Mouse (Mus musculus) mouse embryonic stem cell (cell line): ENCODE measurements around the gene Limch1.

Experiments used
- in situ Hi-C, 2 experiments: fragments of 300-500 bp; cut with MboI; formaldehyde crosslinking; loops; 1 replicate in 1 of 2; 3 replicates in 1 of 2; pipeline ENCODE4 v1.14.3; 2019 to 2020; ENCODE audit warnings: low sequenced_read_pairs in 2 of 2, low pct_unique_long_range_greater_than_20kb in 1 of 2, mixed read lengths in 1 of 2; ENCODE audit not compliant: unreplicated experiment in 1 of 2

The Limch1 gene

DNA sequence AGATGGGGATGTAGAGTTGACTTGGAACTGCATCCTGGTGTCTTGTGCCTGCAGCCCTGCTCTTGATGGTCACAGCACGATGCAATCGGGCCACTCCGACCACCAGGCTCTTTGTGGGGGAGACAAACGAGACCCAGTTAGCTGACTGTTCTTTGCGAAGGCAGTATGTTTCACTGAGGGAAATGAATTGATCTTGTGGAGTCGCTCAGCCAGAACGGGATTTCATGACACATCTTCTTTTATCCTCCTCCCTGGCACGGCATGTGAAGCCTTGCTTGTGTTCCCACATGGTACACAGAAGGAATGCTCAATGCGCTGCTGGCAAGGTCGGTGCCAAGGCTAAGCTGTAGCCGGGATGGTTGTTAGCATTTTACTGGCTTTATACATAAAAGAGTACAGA, 143.7 kb downstream of the Limch1 start:
- in situ Hi-C loops = no loop called here

DNA sequence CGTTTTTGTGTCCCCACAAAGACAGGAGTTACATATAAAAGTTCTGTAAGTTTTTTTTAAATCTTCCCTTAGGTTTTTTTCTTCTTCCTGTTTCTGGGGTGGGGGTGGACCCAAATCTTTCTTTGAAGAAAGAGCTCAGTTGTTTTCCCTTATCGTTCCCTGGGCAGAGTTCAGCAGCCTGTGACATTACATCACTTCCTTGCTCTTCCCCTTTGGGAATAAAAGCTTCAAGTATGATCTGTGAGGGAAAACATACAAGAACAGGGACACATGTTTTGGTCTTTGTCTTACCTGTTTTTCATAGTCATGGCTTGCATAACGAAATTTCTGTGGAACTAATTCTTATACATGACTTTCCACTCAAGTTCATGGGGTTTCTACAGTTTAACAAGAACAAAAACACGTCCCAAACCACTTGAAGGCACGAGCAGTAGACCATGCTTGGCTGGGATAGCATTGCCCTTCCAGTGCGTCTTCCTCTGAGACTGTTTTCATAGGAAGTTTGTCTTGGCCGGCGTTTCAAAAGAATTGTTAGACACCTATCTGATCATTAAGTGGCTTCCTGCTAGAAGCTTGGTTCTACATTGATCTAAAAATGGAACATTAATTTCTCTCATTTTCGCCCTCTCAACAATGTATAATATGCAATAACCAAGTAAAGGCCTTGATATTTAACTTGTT, 150.0 kb downstream of the Limch1 start:
- in situ Hi-C loops = no loop called here

DNA sequence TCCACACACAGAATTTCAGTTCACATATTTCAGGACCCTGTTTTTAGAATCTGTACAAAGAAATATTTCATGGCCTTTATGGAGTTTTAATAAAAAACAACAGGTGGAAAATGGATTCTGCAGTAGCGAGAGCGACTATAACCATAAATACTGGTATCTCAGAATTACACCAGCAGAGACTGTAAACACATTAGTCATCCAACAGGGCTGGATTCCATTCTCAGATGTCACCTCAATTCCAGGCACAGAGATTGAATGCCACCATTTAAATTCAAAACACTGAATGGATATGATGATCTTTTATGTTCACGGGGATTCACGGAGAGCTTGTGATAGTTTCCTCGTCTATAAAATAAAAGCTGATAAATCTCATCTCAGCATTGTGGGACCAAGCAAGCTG, 152.0 kb downstream of the Limch1 start:
- in situ Hi-C loops = no loop called here

DNA sequence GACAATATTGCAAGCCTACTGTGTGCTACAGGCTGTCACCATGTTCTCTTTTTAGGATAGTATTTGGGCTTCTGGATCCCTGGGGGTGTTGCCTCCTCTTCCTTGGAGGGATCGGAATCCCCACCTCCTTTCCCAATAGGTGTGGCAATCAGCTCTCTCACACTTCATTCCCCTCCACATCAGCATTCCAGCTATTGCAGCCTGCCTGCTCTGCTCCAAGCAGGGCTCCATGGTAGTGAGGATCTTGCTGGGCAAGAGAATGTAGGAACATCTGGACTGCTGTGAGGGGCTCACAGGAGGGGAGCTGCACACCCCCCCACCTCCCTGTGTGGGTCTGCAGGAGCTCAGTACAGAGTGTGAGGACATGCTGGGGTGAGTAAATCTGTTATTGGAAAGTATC, 152.6 kb downstream of the Limch1 start:
- in situ Hi-C loops = no loop called here

DNA sequence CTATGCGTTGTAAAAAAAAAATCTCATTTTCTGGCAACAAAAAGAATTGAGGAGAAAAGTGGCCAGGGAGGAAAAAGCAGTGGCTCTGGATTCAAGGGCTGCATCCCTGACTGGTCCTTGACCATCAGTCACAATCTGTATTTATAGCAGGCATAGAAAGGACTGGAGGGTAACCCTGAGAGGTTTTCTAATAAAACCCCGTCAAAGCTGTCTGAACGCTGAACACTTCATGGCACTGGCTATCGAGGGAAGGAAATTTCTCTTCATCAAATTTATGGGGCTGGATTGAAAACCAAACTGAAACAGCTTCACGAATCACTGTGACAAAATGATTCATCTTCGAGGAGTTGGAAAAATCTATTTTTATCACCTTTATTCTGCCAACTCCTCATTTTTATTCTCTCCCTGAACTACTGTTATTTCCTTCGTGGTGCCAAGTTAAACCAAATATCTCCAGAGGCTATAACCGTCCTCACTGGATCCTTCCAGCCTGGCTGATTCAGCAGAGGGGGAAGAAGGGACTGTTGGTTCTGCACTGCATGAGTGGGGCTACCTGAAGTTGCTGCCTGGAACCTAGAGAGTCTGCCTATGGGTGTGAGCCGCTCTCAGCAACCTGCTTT, 153.3 kb downstream of the Limch1 start:
- in situ Hi-C loops = no loop called here

DNA sequence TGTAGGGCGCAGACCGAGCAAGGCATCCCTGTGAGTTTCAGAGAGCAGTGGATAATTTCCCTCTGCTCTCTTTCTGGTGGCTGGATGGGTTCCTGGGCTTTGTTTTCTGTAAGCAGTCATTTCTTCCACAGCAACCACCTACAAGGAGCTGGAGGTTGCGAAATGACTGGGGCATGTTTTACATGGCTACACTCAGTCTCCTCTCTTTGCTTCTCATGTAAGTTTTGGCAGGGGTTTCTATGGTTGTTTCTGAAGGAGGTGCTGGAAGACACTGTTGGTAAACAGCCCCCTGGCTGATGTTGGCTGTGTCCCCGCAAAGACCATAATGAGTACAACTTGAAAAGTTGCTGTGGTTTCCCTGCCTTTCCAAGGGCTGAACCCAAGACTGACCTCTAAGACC, 155.5 kb downstream of the Limch1 start:
- in situ Hi-C loops = no loop called here

DNA sequence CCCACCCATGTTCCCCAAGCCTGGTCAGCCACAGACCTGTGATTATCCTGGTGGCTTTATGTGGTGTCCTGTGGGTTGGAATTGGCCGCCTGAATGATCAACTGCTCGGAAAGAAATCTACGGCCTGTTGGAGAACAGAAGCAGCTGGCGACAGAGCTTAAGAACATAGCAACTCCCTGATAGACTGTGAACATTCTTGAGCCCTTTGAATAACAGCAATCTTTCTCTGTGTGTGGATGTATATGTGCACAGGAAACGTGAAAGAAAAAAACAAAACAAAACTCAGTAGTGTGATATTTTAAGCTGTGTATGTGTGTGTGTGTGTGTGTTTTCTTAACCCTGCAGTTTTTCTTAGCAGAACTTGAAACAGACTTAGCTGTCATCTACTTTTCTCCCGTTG, 159.2 kb downstream of the Limch1 start:
- in situ Hi-C loops = no loop called here

DNA sequence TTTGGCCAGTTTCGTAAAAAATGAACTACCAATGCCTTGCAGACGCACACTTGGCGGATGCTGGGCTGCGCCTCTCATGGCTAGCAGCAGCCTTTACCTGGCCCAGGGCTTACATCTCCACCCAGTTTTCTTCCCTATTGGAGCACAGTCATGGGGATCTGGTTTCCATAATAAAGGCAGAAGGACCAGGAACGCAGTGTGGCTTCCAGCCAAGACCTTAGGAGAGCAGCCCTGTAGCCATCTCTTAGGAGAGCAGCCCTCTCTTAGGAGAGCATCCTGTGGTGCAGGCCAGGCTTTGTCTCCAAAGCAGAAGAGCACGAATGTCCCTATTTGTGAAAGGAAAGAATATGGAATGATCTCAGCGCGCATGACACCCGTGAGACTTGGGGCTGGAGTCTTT, 163.3 kb downstream of the Limch1 start:
- in situ Hi-C loops = no loop called here

DNA sequence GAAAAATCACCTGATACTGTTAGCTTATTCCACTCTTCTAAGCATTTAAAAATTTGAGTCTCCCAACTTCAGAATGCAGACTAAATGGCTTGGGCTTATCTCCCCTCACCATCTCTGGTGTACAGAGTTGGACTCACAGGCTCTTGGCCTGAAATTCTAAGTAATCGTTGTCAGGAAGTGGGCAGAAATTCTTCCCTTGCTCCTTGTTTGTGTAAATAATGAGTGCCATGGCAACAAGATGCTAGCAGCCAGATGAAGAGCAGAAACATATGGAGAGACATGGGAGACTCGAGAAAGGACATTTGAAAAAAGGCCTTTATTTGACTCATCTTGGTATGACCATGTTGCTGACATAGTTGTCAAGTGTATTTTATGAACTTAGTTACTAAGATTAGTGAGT, 164.3 kb downstream of the Limch1 start:
- in situ Hi-C loops = no loop called here

DNA sequence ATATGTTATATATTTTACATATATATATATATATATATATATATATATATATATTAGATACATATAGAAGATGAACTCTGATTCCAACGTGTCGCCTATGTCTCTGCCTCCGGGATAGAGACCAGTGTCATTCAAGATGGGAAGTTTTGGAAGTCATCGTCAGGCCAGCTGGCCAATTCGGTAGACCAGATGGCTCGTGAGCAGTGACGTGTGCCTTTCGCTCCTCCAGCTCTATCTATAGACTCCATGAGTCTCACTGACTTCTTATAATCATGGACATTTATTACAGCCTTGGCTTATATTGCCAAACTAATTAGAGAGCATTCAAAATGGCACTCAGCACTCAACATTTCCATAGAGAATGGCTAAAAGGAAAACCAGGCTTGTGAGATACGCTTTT, 165.0 kb downstream of the Limch1 start:
- in situ Hi-C loops = no loop called here

DNA sequence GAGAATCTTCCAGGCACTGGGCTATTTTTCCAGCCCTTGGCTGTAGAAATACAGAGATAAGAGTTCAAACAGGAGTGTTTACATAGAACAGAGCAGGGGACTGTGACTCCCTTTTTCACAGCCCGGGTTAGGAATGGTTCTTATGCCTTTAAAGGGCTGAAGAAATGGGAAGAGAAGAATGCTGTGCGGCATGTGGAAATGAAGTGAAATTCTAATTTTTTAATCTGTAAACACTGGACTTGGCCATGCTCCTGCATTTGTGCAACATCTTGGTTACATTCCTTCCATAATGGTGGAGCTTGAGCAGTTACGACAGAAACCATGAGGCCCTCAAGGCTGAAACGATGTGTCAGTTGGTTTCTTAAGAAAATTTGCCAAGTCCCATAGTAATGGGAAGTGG, 165.4 kb downstream of the Limch1 start:
- in situ Hi-C loops = no loop called here

DNA sequence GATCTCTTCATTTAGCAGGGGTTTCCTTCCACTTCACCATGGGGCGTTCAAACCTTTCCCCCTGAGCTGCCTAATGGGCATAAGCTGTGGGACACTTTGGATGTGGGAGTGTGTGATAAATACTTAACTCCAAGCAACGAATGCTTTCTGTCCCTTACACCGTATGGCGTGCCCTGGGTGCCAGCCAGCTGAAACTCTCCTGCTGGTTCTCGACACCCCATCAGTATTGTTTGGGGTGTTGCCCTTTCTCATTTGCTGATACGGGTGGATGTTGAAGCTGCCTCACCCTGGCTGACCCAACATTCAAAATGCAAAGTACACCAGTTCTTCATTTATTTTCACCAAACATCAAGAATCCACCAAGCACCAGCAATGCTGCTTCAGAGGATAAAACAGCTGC, 168.2 kb downstream of the Limch1 start:
- in situ Hi-C loops = no loop called here

DNA sequence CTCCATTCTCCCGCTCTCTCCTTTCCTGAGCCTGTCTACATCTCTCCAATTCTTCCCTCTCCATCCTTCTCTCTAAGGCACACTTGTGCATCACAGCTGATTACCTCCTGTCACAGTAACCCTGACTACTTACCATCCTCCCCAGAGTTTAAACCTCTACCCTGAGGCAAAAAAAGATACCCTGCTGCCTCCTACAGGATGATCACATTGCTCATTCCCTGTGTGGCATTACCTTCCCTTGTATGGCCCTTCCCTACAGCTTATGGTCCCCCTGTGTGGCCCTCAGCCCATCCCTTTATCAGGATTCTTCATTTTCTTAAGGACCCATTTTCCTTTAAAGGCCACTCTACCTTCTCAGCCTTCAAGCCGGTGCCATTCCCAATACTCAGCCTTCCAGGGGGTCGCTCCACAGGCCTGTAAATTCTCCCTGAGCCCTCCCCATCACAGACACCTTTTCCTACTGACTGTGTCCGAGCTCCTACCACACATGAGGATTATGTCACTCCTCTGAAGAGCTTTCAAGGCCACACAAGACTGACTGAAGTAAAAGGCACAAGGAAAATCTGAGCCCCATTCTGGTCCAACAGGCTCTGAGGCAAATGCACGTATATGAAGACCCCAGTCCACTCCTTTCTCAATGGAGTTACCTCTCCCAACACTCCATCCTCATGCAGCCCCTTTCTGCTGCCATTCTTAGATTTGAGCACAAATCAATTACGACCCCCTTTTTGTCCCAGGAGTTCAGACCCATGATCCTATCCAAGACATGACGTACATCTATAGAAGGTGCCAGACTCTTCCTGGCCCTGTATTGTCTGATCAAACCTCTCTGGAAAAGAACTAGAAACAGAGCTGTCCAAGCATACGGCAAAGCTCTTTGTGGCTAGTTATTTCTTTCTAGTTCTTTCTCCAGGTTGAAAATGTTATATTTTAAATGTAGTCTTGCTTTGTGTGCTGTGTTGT, 172.0 kb downstream of the Limch1 start:
- in situ Hi-C loops = no loop called here

DNA sequence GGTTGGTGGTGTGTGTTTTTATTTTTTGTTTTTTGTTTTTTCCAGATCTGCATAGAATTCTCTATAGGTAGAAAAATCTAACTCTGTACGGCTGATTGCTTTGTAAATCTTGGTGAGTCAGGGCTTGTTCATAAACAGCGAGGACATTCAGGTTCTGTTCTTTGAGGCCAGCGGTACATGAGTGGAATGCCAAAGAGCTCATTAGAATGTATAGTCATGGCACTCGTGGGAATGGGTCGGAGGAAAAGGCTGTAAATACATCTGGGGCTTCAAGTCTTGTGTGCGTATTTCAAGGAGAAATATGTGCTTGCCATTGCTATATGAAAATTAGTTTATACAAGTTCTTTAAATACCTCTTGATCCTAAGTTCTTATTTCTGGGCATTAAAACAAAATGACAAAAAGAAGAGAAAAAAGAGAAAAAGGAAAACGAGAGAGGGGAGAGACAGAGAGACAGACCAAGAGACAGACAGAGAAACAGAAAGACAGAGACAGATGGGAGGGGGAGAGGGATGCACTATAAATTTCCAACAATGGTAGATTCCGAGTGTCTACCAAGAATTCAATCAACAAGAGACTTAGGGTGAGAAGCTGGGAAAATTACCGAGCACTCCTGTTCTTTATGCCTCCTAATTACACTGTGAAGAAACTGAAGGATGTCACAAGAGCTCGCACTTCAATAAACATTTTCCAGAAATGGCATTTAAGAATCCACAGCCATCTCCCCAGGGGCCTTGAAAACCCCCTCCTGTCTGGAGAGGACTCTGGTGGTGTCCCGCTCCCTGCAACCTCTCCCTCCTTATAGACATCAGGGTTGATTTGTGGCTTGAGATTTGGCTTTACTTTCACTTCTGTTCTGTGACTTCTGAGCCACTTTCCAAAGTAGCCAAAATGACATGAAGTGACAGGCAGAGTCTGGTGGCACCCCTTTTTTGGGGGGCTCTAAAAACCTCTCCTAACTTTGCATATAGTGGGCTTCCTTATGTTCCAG, 173.0 kb downstream of the Limch1 start:
- in situ Hi-C loops = no loop called here

DNA sequence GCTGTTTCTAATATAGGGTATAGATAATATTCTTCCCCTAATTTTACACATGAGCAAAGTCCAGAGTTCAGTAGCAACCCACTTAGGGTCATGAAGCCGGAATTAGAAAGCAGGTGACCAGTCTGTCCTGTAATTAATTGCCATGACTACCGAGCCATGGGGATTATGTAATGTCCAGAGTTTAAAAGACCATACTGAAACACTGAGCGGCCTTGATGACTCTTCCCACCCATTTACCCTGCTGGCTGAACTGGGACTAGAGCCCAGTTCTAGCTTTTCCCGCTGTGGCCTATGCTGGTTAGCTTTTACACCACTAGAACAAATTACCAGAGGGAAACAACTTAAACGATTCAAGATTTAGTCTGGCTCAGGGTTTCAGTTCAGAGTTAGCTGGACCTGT, 177.0 kb downstream of the Limch1 start:
- in situ Hi-C loops = no loop called here

DNA sequence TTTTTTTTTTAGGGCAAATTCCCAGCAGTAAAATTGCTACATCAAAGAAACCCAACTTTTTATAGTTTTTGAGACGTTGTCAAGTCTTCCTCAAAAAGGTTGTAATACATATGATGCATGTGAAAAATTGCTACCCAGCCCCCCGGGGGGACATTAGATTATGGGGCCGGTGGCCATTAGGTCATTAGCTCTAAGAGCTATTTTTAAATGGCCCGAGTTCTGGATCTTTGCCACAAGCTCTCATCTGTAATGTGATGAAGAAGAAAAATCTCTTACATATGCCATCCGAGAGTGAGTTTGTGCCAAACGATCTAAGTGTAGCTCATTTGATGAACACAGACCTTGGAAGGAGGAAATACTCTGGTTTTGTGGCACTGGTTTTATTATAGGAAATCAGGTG, 183.7 kb downstream of the Limch1 start:
- in situ Hi-C loops = no loop called here

DNA sequence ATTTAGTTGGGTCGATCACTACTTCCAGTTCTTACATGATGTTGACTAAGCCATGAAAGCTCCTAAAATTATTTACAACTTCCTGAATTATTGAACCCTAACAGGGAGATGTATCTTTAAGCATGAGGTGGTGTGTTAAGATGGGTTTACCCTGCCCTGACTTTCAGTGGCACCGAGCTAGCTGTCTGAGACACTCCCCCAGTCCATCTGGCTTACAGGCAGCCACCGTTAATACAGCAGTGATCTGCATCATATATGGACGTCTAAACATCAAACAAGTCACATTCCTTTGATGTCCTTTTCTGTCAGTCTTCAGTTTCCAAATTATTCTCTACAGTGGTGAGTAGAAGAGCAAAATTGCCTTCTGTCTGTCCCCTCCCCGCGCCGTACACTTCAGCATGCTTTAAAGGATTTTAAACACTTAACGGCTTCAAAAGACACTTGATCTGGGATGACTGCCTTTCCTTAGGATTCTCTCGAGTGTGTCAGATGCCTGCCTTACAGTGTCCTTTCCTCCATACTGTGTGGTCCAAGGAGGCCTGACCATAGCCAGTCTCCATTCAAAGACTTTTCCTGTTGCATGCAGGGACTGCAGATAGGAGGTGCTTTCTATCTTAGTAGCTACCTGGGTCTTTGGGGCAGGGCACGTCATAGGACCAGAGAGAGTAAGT, 187.6 kb downstream of the Limch1 start:
- in situ Hi-C loops = no loop called here

DNA sequence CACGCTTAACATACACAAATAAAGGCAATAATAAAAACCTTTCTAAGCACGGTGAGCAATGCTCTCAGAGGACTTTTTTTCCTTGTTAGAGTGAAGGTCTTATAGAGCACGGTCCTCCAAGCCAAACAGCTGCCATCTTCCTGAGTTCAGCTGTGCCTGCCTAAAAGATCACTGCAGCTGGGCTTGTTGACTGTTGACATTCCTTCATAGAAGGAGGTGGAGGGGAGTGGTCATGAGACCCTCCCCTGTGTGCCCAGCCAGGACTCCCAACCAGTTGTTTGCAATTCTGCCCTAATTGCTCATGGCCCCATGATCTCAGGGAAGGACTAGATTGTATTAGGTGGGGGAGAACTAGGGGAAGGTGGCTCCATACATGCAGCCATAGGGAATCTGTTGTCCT, 189.0 kb downstream of the Limch1 start:
- in situ Hi-C loops = no loop called here
